Mouse (Mus musculus): ENCODE data around the gene Cyb561.

Gene Cyb561

DNA sequence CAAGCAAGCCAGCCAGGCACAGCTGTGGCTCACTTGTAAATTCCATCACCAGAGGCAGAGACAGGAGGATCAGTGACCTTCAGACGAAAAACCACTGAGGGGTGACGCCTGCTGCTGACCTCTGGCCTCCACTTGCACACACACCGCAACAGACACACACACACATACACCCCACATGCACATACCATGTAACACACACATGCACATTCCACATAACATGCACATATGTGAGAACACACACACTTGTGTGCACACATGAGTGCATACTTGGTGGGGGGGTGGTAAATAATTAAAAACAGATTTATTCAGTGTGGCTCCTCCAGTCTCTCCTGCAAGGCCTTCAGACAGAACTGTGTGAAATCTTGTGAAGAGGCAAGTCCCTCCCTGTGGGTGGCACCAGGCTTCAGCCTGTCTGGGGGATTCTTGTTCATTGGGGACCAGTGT is 1.5 kb downstream of the Cyb561 start:
- no peak for DNase-seq

- DNase-seq: no peak
Measured at GRCm38 (mm10) chr11:105950519-105950918, 2.6 kb downstream of the Cyb561 start.

- no peak for DNase-seq
Measured at GRCm38 (mm10) chr11:105948255-105948654, 4.9 kb downstream of the Cyb561 start.

GRCm38 (mm10) chr11:105946694-105947154 is 6.4 kb downstream of the Cyb561 start:
- DNase-seq: no peak

- no peak for DNase-seq
Measured at GRCm38 (mm10) chr11:105944770-105945672, 8.1 kb downstream of the Cyb561 start.

DNA sequence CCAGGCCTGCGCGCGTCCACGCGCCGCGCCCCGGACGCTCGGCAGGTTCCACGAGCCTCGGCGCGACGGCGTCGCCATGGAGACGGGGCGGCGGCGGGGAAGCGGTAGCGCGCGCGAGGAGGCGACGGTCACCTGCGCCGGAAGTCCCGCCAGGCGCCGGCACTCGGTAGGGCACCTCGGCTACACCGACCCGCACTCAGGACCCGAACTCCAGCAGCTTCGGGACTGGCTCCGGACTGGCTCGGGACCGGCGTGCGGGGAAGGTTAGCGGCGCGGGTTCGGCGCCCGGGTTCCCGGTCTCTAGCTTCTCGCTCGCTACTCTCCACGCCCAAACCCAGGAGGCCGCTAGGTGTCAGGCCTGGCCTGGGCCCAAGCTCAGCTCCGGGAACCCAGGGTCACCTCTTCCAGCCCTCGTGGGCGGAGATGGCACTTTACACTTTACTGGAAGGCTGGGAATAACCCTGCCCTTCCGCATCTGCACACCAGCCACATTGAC is 9.0 kb downstream of the Cyb561 start:
- DNase-seq: peak; percentile 72

GRCm38 (mm10) chr11:105943133-105944102 is 9.7 kb downstream of the Cyb561 start:
- peak; percentile 39 for DNase-seq

- no peak for DNase-seq
Measured at GRCm38 (mm10) chr11:105941973-105942372, 11.2 kb downstream of the Cyb561 start.

- no peak for DNase-seq
Measured at GRCm38 (mm10) chr11:105938771-105939170, 14.4 kb downstream of the Cyb561 start.

GRCm38 (mm10) chr11:105936974-105937373 is 16.2 kb downstream of the Cyb561 start:
- DNase-seq: no peak

DNA sequence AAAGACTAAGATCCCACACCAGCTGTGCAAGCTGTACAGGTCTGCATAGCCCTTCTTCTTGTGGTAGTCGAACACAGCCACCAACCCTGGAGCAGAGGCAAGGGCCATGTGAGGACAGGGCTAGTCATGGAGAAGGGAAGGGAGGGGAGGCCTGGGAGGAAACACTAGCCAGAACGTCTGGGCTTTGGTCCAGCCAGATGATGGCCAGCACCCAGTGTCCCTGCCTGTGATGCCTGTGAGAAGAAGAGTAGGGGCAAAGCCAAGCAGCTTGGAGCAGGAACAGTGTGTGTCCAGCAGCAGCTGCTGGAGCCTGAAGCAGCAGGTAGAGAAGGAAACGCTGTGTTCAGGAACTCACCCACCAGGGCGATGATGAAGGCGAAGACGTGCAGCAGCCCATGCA is 16.9 kb downstream of the Cyb561 start:
- DNase-seq: peak; percentile 31

GRCm38 (mm10) chr11:105935496-105935895 is 17.6 kb downstream of the Cyb561 start:
- DNase-seq: no peak

- no peak for DNase-seq
Measured at GRCm38 (mm10) chr11:105934816-105935215, 18.3 kb downstream of the Cyb561 start.

DNA sequence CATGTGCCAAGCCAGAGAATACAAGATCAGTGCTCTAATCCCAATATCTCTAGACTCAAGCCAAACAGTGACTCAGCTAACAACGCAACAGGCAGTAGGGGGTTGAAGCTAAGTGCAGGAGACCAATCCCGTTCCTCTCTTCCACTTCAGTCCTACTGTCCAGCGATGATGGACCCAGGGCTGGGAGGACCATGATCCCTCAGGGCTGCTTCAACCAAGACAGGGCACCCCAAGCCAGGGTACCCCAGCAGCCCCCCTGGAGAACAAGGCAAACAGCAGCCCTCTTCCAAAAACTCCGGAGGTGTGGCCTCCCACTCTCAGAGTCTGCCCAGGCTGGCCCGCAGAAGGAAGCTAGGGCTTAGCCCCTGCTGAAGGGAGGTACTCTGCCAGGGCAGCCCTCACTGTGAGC is 18.8 kb downstream of the Cyb561 start:
- no peak for DNase-seq

DNA sequence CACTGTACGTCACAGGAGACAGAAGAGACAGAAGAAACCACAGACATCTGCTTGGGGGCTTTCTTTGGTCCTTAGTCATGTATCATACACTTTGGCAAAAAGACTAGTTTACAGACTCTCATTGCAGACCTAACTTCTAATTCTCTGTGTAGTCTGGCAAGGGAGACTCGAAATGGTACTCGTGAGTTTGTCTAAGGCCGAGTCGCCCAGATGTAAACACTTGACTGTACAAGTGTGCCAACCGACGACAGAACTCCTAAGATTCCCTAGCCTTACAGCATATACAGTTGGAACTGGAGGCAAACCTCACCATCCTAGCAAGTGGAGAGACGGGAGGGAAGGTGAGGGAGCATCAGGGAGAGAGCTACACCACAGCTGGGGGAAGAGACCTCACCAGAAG is 19.4 kb downstream of the Cyb561 start:
- no peak for DNase-seq

- no peak for DNase-seq
Measured at GRCm38 (mm10) chr11:105931380-105931779, 21.8 kb downstream of the Cyb561 start.

GRCm38 (mm10) chr11:105928171-105928570 is 25.0 kb downstream of the Cyb561 start:
- no peak for DNase-seq

GRCm38 (mm10) chr11:105927065-105928030 is 25.8 kb downstream of the Cyb561 start:
- peak; percentile 68 for DNase-seq

DNA sequence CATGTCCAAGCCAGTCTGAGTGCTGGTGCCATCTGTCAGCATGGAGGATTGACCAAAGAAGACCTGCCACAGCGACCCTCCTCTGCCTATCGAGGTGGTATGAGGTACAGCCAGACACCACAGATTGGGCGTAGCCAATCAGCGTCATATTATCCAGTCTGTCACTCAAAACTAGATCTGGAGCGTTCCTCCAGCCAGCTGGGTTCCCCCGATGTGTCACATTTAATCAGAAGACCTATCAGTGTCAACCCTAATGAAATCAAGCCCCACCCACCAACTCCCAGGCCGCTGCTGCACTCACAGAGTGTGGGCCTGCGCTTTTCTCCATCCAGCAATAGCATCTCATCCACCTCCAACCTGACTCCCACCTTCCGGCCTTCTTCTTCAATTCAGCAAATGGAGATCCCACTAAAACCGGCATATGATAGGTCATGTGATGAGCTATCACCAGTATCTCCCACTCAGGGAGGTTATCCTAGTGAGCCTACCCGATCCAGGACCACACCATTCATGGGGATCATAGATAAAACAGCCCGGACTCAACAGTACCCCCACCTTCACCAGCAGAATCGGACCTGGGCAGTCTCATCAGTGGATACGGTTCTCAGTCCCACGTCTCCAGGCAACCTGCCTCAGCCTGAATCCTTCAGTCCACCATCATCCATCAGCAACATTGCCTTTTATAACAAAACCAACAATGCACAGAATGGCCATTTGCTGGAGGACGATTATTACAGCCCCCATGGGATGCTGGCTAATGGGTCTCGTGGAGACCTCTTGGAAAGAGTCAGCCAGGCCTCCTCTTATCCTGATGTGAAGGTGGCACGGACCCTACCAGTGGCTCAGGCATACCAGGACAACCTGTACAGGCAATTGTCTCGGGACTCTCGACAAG is 30.1 kb downstream of the Cyb561 start:
- no peak for DNase-seq

- DNase-seq: no peak
Measured at GRCm38 (mm10) chr11:105921275-105921674, 31.9 kb downstream of the Cyb561 start.

- no peak for DNase-seq
Measured at GRCm38 (mm10) chr11:105920836-105921235, 32.3 kb downstream of the Cyb561 start.
